Mouse (Mus musculus) kidney, embryonic 14.5 days (tissue): ENCODE measurements around the gene Naaa. TPM values are rescaled to one million over a fixed set of nuclear protein-coding genes. Genes with fewer than 3 reads are reported as not detected.
A peak's percentile ranks its signal among the peaks of the same experiment; 100 is the strongest.

Experiments used
- ATAC-seq: fragments of 200-750 bp; cut with Nextera tagmentation; 2 replicates; pipeline ENCODE4 v1.8.0; 2017; ENCODE audit warnings: moderate number of reproducible peaks, mild to moderate bottlenecking, moderate TSS enrichment, moderate library complexity; ENCODE audit not compliant: low FRiP score, low TSS enrichment
- H3K27ac ChIP-seq: fragments of 300-500 bp; sonication (generic); 2 replicates; pipeline ENCODE4 v1.5.1; 2014; ENCODE audit warnings: low read depth, mild to moderate bottlenecking, low read length, moderate library complexity, mixed read lengths
- H3K27me3 ChIP-seq: fragments of 300-500 bp; sonication (generic); 2 replicates; pipeline ENCODE4 v1.6.1; 2014; ENCODE audit warnings: mild to moderate bottlenecking, low read length; ENCODE audit not compliant: control insufficient read depth, insufficient read depth
- H3K36me3 ChIP-seq: fragments of 300-500 bp; sonication (generic); 2 replicates; pipeline ENCODE4 v1.6.1; 2014; ENCODE audit warnings: low read length, mixed read lengths; ENCODE audit not compliant: control insufficient read depth, insufficient read depth
- H3K4me1 ChIP-seq: fragments of 300-500 bp; sonication (generic); 2 replicates; pipeline ENCODE4 v1.6.1; 2014; ENCODE audit warnings: low read length, mixed read lengths; ENCODE audit not compliant: control insufficient read depth, insufficient read depth
- H3K4me2 ChIP-seq: fragments of 300-500 bp; sonication (generic); replicated peaks from 2 replicates; pipeline ENCODE4 v1.6.1; 2014; ENCODE audit warnings: low read depth, mild to moderate bottlenecking, low read length
- H3K4me3 ChIP-seq: fragments of 300-500 bp; sonication (generic); 2 replicates; pipeline ENCODE4 v1.5.1; 2014; ENCODE audit warnings: mild to moderate bottlenecking, low read length
- H3K9ac ChIP-seq: fragments of 300-500 bp; sonication (generic); 2 replicates; pipeline ENCODE4 v1.6.1; 2014; ENCODE audit warnings: low read depth, mild to moderate bottlenecking, low read length, moderate library complexity
- H3K9me3 ChIP-seq: fragments of 300-500 bp; sonication (generic); 2 replicates; pipeline ENCODE4 v1.6.1; 2016; ENCODE audit warnings: low read length; ENCODE audit not compliant: control insufficient read depth
- WGBS: fragments of 180-500 bp; shearing (Covaris S2); extraction: QIAGEN DNeasy Blood & Tissue Kit; methylation state at CpG from one replicate; pipeline ENCODE4 v1.1.7; 2014; 5-methylcytosine and 5-hydroxymethylcytosine counted together
- polyA plus RNA-seq: library from polyadenylated mRNA; unstranded; fragments of >200 nt; fragmentation: Nextera tagmentation; extraction: Ambion mirVana; gene quantifications from 2 replicates; pipeline ENCODE4 v1.2.1, GENCODE M21; 2014

Gene Naaa
- polyA plus RNA-seq: 18.6 and 22.9 TPM in 2 replicates

GRCm38 (mm10) chr5:92277437-92278394 is at the start of gene Naaa:
Gene Naaa (minus strand): TSS chr5:92278170.
- Histone ChIP-seq H3K9me3 (no peaks in the 10 kb centered on the region), H3K36me3 (no peaks in the 10 kb centered on the region), H3K27me3 (no peaks in the 10 kb centered on the region), H3K4me1 (no peaks in the 10 kb centered on the region), H3K27ac (no peak within 1 kb of the TSS), H3K4me2 (peak within 1 kb of the TSS; percentile 92), H3K4me3 (peak within 1 kb of the TSS; percentile 70), H3K9ac (peak within 1 kb of the TSS; percentile 63)
- 3% methylated on average over 54 of the region's 54 CpGs for WGBS
- ATAC-seq: peak; percentile 94

GRCm38 (mm10) chr5:92327367-92327766 is 49.4 kb upstream of the Naaa start:
- H3K27me3 ChIP-seq: no peaks in the 10 kb centered on the region
- no peaks in the 10 kb centered on the region for H3K9me3 ChIP-seq
- H3K4me1 ChIP-seq: no peaks in the 10 kb centered on the region
- H3K4me2 ChIP-seq: no peak overlapping the region
- no peak overlapping the region for H3K4me3 ChIP-seq
- H3K9ac ChIP-seq: no peak overlapping the region
- H3K27ac ChIP-seq: no peak overlapping the region
- ATAC-seq: no peak
- WGBS: 76% methylated on average over 6 of the region's 6 CpGs
- no peaks in the 10 kb centered on the region for H3K36me3 ChIP-seq

GRCm38 (mm10) chr5:92323264-92323663 is 45.3 kb upstream of the Naaa start:
- ATAC-seq: no peak
- Histone ChIP-seq H3K4me2 (no peak overlapping the region), H3K27ac (no peak overlapping the region), H3K4me3 (no peak overlapping the region), H3K9ac (no peak overlapping the region), H3K27me3 (no peaks in the 10 kb centered on the region), H3K36me3 (no peaks in the 10 kb centered on the region), H3K9me3 (no peaks in the 10 kb centered on the region), H3K4me1 (no peaks in the 10 kb centered on the region; the same call in 1 of the 2 replicates)
- WGBS: 63% methylated on average over 5 of the region's 5 CpGs

GRCm38 (mm10) chr5:92322612-92323011 is 44.6 kb upstream of the Naaa start:
- Histone ChIP-seq H3K27ac (no peak overlapping the region), H3K9ac (no peak overlapping the region), H3K9me3 (no peaks in the 10 kb centered on the region), H3K4me1 (no peaks in the 10 kb centered on the region; the same call in 1 of the 2 replicates), H3K36me3 (no peaks in the 10 kb centered on the region), H3K27me3 (no peaks in the 10 kb centered on the region), H3K4me2 (no peak overlapping the region), H3K4me3 (no peak overlapping the region)
- WGBS: 79% methylated on average over 4 of the region's 4 CpGs
- no peak for ATAC-seq

DNA sequence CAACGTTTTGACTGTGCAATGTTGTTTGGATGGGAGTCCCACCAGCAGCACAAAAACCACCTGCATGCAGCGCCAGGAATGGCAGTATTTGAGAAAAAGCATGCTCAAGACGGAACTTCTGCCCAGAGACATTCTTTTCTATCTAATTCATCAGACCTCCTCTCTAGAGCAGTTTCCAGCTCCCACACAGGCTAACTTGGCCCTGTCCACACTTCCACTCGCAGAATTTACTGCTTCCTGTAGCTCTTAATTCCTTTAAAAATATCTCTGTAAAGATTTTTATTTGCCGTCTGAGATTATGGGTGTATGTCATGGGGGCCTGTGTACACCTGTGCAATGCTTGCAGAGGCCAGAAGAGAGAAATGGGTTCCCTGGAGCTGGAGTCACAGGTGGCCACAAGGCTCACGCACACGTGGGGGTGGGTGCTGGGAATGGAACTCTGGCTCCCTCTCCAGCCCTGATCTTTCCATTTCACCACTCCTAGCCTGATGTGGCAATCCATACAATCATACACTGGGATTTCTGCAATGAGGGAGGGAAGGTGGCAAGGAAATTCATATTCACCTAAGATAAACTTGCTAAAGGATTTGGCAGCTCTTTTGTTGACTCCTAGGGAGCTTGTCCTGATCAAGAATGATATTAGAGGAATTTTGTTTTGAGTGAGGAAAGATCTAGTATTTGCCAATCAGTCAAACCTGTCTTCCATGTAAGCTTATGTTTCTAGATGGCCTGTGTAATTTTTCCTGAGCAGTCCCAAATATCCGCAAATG is 43.8 kb upstream of the Naaa start:
- Histone ChIP-seq H3K4me1 (no peaks in the 10 kb centered on the region; the same call in 1 of the 2 replicates), H3K27me3 (no peaks in the 10 kb centered on the region), H3K27ac (no peak overlapping the region), H3K4me3 (no peak overlapping the region), H3K9me3 (no peaks in the 10 kb centered on the region), H3K4me2 (no peak overlapping the region), H3K9ac (no peak overlapping the region), H3K36me3 (no peaks in the 10 kb centered on the region)
- WGBS: 49% methylated on average over 8 of the region's 8 CpGs
- ATAC-seq: peak; percentile 9; the same call in 1 of the 2 replicates

- WGBS: 90% methylated on average over 14 of the region's 14 CpGs
These were observed 40.6 kb upstream of the Naaa start for GRCm38 (mm10) chr5:92318596-92318995.

DNA sequence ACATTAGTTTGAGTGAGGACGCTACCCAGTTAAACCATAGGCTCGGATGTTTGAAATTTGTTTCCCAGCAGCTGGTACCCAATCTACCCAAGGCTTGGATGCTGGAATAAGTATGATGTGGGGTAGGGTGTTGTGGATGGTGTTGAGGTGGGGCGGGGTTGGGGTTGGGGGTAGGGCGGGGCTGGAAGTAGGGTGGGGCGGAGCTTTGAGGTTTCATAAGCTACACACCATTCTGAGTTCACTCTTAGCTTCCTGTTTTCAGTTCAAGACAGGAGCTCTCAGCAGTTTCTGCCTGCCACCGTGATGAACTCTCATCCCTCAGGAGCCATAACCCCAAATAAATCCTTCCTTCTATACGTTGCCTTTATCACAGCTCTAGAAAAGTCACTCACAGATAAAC is 40.1 kb upstream of the Naaa start:
- no peak overlapping the region for H3K27ac ChIP-seq
- WGBS: 81% methylated on average over 7 of the region's 7 CpGs
- no peaks in the 10 kb centered on the region for H3K9me3 ChIP-seq
- no peak for ATAC-seq
- H3K27me3 ChIP-seq: no peaks in the 10 kb centered on the region
- no peaks in the 10 kb centered on the region for H3K36me3 ChIP-seq
- H3K9ac ChIP-seq: no peak overlapping the region
- no peak overlapping the region for H3K4me3 ChIP-seq
- H3K4me2 ChIP-seq: no peak overlapping the region
- H3K4me1 ChIP-seq: no peaks in the 10 kb centered on the region; the same call in 1 of the 2 replicates

More at GRCm38 (mm10) chr5:92318596-92318995, 40.6 kb upstream of the Naaa start:
- Histone ChIP-seq H3K9ac (no peak overlapping the region), H3K4me2 (no peak overlapping the region), H3K9me3 (no peaks in the 10 kb centered on the region), H3K4me3 (no peak overlapping the region), H3K4me1 (no peaks in the 10 kb centered on the region; the same call in 1 of the 2 replicates), H3K36me3 (no peaks in the 10 kb centered on the region), H3K27ac (no peak overlapping the region), H3K27me3 (no peaks in the 10 kb centered on the region)
- ATAC-seq: no peak

DNA sequence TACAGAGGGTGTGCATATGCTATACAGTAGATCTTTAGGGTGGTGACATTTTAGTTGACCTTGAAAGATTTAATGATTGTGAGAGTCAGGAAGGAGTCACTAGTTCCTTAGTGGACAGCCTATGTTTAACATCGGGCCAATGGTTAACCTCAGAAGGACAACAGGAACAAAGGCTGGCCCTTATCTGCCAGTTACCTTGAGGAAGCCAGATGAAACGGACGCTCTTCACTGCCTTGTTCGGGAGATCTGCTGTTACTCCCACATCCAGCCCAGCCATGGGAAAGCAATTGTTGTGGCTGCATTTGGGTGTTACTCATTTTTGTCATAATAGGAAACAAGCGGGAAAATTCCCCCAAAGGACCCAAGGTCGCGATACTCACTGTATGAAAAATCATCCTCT is 35.8 kb upstream of the Naaa start:
- H3K4me1 ChIP-seq: no peaks in the 10 kb centered on the region
- no peak overlapping the region for H3K4me2 ChIP-seq
- H3K9ac ChIP-seq: no peak overlapping the region
- no peaks in the 10 kb centered on the region for H3K36me3 ChIP-seq
- no peak for ATAC-seq
- no peak overlapping the region for H3K27ac ChIP-seq
- no peak overlapping the region for H3K4me3 ChIP-seq
- no peaks in the 10 kb centered on the region for H3K9me3 ChIP-seq
- 60% methylated on average over 7 of the region's 7 CpGs for WGBS
- no peaks in the 10 kb centered on the region for H3K27me3 ChIP-seq
